Mouse (Mus musculus) left cerebral cortex, adult 11 months (tissue): ENCODE measurements around the gene Celf2.
"Not testable (repeated sequence)": the region's sequence is repeated elsewhere in the genome, so short reads cannot be mapped to it uniquely, and the experiment has no call there.

Experiments used
- DNase-seq: peaks from one replicate; pipeline ENCODE4 v3.0.0; 2022; ENCODE audit warnings: low spot score

The Celf2 gene

DNA sequence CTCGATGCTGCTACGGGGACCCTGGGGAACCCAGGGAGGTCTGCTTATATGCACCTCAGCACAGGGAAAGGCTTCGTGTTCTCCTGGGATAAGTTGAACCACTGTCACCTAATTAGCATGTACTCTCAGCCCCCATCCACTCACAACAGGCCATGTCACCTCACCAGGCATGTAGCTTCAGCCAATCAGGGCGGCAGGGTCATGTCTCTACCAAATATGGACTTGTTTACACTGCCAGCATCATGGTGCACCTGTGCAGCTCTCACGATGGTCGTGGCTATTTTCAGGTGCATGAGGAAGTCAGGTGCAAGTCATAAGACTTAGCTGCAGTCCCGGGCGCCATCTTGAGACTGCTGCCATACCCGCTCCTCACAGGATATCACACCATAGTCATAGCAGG is at the start of gene Celf2:
Gene Celf2, minus strand, starts transcription at position 101 of the 400 bp plus-strand sequence.
- DNase-seq = not testable (repeated sequence)

DNA sequence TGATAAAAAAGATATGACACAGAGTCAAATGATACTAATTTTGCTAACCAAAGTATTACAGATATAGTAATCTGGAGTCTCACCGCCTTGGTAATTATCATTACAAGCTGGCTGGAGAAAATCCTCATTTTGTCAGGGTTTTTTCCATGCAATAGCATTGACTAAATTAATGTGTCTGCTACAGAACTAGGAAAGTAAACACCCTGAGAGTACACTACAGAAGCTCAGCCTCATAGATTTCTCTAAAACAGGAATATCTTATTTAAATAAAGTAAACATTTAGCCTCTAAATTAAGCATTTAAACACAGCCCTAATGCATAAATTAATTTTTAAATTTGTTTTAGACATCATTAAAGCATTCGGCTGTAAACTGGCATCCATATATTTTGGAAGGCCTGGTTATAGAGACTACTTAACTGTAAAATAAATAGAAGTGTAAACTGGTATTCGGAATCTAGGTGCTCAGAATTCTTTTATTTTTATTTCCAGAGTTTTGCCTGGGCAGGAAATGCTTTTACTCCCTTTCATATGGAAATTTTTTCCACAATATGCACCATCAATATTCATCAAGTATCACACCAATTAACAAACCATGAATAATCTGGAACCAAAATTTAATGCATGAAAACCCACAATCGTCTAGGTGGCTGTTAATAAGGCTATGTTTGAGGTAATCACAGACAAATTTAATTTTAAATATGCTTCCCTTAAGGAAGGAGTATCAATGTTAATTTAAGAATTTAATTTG is 46.0 kb upstream of the Celf2 start:
- DNase-seq = no peak

GRCm38 (mm10) chr2:7554601-7555000 is 45.2 kb upstream of the Celf2 start:
- DNase-seq = no peak

- DNase-seq = no peak
Measured at GRCm38 (mm10) chr2:7552887-7553286, 43.5 kb upstream of the Celf2 start.

DNA sequence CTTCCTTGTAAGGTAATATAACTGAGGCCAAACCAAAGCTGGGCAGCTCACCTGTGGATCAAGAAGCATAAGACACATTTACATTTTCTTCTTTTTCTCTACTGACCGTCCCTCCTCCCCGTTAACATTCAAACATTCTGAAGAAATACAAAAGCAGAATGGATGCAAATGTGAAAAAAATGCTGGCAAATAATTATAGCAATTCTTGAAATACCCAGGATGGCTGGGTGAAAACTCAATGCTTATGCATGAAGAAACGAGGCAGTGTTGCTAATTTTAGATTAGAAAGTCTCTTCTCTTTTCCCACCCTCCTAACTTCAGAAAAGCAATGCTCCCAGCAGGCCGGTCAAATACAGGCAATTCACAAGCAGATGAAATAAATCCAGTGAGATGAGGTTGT is 39.5 kb upstream of the Celf2 start:
- DNase-seq = no peak

- DNase-seq = no peak
Measured at GRCm38 (mm10) chr2:7534615-7535204, 25.3 kb upstream of the Celf2 start.

- DNase-seq = no peak
Measured at GRCm38 (mm10) chr2:7534195-7534594, 24.8 kb upstream of the Celf2 start.

GRCm38 (mm10) chr2:7531185-7531960 is 22.0 kb upstream of the Celf2 start:
- DNase-seq = no peak

DNA sequence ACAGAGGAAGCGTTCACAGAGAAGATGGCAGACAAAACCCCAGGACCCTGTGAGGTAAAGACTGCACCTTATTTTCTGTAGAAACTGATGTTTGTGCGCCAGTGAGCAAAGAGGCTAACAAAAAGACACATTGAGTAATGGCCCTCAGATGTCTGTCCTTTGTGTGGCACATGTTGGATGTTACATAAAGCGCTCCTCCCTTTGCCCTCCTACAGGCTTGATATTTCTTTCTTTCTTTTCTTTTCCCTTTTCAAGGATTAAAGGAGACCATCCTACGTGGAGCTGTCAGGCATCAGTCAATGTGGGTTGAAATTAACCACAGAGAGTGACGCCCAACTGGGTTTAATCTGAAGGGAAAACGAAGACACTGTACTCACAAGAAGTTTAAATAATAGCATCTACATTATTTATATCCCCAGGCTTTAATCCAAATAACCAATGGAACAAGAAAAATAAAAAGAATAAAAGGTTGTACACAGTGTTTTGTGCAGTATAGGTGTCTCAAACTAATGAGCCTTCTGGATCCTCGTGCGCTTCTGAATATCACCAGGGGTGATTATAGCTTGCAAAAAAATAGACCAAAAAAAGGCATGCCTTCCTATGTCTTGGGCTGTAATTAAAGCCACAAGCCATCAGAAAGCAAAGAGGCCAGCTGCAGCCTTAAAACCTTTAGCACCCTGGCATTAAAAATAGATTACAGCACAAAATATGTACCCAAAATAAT is 21.3 kb upstream of the Celf2 start:
- DNase-seq = peak; percentile 42

DNA sequence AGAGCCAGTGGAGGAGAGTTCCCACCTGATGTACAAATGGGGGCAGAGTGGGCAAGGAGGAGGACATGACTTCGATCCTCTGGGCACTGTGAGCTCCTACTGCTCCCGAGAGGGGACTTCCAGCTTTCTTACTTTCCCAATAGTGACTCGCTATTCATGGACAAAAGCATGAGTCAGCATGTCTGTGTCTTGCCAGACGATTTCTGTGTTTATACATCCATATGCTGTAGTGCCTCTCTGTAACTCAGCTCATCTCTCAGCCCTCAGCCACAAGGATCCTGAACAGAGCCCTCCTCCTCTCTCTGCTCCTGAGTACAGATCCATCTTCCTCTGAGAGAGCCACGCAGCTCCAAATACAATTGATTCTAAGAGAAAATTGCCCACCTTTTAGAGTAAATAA is 20.3 kb upstream of the Celf2 start:
- peak; percentile 51 for DNase-seq

GRCm38 (mm10) chr2:7526696-7527095 is 17.3 kb upstream of the Celf2 start:
- no peak for DNase-seq

GRCm38 (mm10) chr2:7519473-7519872 is 10.1 kb upstream of the Celf2 start:
- no peak for DNase-seq

- no peak for DNase-seq
Measured at GRCm38 (mm10) chr2:7493420-7493819, 15.9 kb downstream of the Celf2 start.

- DNase-seq = no peak
Measured at GRCm38 (mm10) chr2:7484974-7485373, 24.4 kb downstream of the Celf2 start.

DNA sequence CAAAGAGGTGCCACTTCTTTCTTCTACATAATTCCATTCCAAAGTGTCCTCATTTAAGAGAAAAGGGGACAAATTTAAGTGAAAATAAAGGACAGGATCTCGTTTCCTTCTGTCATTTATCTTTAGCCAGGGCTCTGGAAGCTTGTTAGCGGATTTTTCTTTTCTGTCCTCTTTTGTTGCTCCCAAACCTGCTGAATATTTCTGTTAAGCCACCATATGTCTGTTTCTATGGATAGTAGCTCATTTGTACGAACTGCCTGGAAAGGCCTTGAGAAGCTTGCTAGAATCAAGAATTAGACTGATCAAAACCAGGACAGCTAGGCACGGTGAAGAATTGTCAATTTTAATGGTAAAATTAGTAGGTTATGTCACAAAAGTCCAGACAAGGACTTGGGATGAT is 27.3 kb downstream of the Celf2 start:
- DNase-seq = no peak

GRCm38 (mm10) chr2:7460329-7461056 is 48.9 kb downstream of the Celf2 start:
- no peak for DNase-seq

GRCm38 (mm10) chr2:7438721-7439282 is 70.6 kb downstream of the Celf2 start:
- peak; percentile 42 for DNase-seq

- no peak for DNase-seq
Measured at GRCm38 (mm10) chr2:7426481-7426880, 82.9 kb downstream of the Celf2 start.

GRCm38 (mm10) chr2:7400530-7400929 is 108.8 kb downstream of the Celf2 start:
- DNase-seq = no peak

- DNase-seq = no peak
Measured at GRCm38 (mm10) chr2:7395935-7396334, 113.4 kb downstream of the Celf2 start.

GRCm38 (mm10) chr2:7395473-7395872 is 113.9 kb downstream of the Celf2 start:
- no peak for DNase-seq
